Mouse (Mus musculus): ENCODE data around the gene Diras2.
"Not testable (repeated sequence)": the region's sequence is repeated elsewhere in the genome, so short reads cannot be mapped to it uniquely, and the experiment has no call there.

Diras2 gene

GRCm38 (mm10) chr13:52519425-52519824, 11.7 kb downstream of the Diras2 start:
- DNase-seq (ENCODE audit: low read depth, low spot score), result no peak

GRCm38 (mm10) chr13:52518377-52518776, 12.7 kb downstream of the Diras2 start:
- peak; percentile 31 for DNase-seq (ENCODE audit: low read depth, low spot score)

GRCm38 (mm10) chr13:52517021-52517420, 14.1 kb downstream of the Diras2 start:
- DNase-seq (ENCODE audit: low read depth, low spot score), result no peak

- no peak for DNase-seq (ENCODE audit: low read depth, low spot score)
Measured at GRCm38 (mm10) chr13:52516561-52516960, 14.5 kb downstream of the Diras2 start.

- DNase-seq (ENCODE audit: low read depth, low spot score), result no peak
Measured at GRCm38 (mm10) chr13:52516051-52516450, 15.0 kb downstream of the Diras2 start.

- DNase-seq (ENCODE audit: low read depth, low spot score), result no peak
Measured at GRCm38 (mm10) chr13:52513554-52513953, 17.5 kb downstream of the Diras2 start.

- DNase-seq (ENCODE audit: low read depth, low spot score), result no peak
Measured at GRCm38 (mm10) chr13:52512356-52512755, 18.7 kb downstream of the Diras2 start.

GRCm38 (mm10) chr13:52510172-52510880, 20.8 kb downstream of the Diras2 start:
- DNase-seq (ENCODE audit: low read depth, low spot score), result no peak

- no peak for DNase-seq (ENCODE audit: low read depth, low spot score)
Measured at GRCm38 (mm10) chr13:52507460-52508293, 23.4 kb downstream of the Diras2 start.

GRCm38 (mm10) chr13:52506822-52507221, 24.3 kb downstream of the Diras2 start:
- DNase-seq (ENCODE audit: low read depth, low spot score), result not testable (repeated sequence)

- not testable (repeated sequence) for DNase-seq (ENCODE audit: low read depth, low spot score)
Measured at GRCm38 (mm10) chr13:52505683-52506285, 25.3 kb downstream of the Diras2 start.

- no peak for DNase-seq (ENCODE audit: low read depth, low spot score)
Measured at GRCm38 (mm10) chr13:52501686-52502085, 29.4 kb downstream of the Diras2 start.

- DNase-seq (ENCODE audit: low read depth, low spot score), result no peak
Measured at GRCm38 (mm10) chr13:52497029-52497550, 34.0 kb downstream of the Diras2 start.

GRCm38 (mm10) chr13:52488821-52489220, 42.3 kb downstream of the Diras2 start:
- no peak for DNase-seq (ENCODE audit: low read depth, low spot score)

- no peak for DNase-seq (ENCODE audit: low read depth, low spot score)
Measured at GRCm38 (mm10) chr13:52484064-52484463, 47.0 kb downstream of the Diras2 start.

- DNase-seq (ENCODE audit: low read depth, low spot score), result no peak
Measured at GRCm38 (mm10) chr13:52481786-52482185, 49.3 kb downstream of the Diras2 start.

- DNase-seq (ENCODE audit: low read depth, low spot score), result no peak
Measured at GRCm38 (mm10) chr13:52479146-52479545, 51.9 kb downstream of the Diras2 start.

- no peak for DNase-seq (ENCODE audit: low read depth, low spot score)
Measured at GRCm38 (mm10) chr13:52476998-52477601, 54.0 kb downstream of the Diras2 start.

- peak; percentile 35 for DNase-seq (ENCODE audit: low read depth, low spot score)
Measured at GRCm38 (mm10) chr13:52476222-52476621, 54.9 kb downstream of the Diras2 start.

- no peak for DNase-seq (ENCODE audit: low read depth, low spot score)
Measured at GRCm38 (mm10) chr13:52475264-52475663, 55.8 kb downstream of the Diras2 start.

GRCm38 (mm10) chr13:52474807-52475206, 56.3 kb downstream of the Diras2 start:
- no peak for DNase-seq (ENCODE audit: low read depth, low spot score)

Data from ES-CJ7 (cell line).